Comparison of ENCODE assay signal across 21 mouse cellular contexts in genomic region chr10:25342801-25343200, GRCm38 (mm10).
"Had no signal": no experiment of that assay in that cellular context is flagged by ENCODE, and none has a peak within 500 bp of the region (broad histone marks: within the 10 kb centered on the region; RNA-seq: fewer than 3 reads in every experiment).

No protein-coding gene starts in this region.

- H3K27ac ChIP-seq: liver, embryonic 15.5 days; lung, embryonic 15.5 days; macrophage; midbrain, embryonic 10.5 days; midbrain, embryonic 12.5 days; neural tube, embryonic 13.5 days; neural tube, embryonic 15.5 days; stomach, embryonic 15.5 days; stomach, postnatal 0 days had no signal

- ATAC-seq: liver, postnatal 0 days; lung, postnatal 0 days; midbrain, embryonic 16.5 days had no signal

- DNase-seq: liver, postnatal 0 days; lung, adult 2 months; lung, postnatal 14 days; lung, postnatal 36 days; midbrain, embryonic 14.5 days; right cerebral cortex, postnatal 14 days; spleen, adult 18-20 months; thymus, adult 2 months; thymus, postnatal 36 days had no signal

- H3K4me3 ChIP-seq: liver, embryonic 15.5 days; lung, embryonic 15.5 days; midbrain, embryonic 10.5 days; midbrain, embryonic 12.5 days; myocyte; neural tube, embryonic 13.5 days; neural tube, embryonic 15.5 days; stomach, embryonic 15.5 days had no signal
